Mouse (Mus musculus): ENCODE measurements around the gene Rnaset2b. TPM values are rescaled to one million over a fixed set of nuclear protein-coding genes. Genes with fewer than 3 reads are reported as not detected.
"Not testable (repeated sequence)": the region's sequence is repeated elsewhere in the genome, so short reads cannot be mapped to it uniquely, and the experiment has no call there.

The Rnaset2b gene
- polyA plus RNA-seq, 1 experiment from 2014 or later = 138 TPM

- WGBS = 56% methylated on average over 3 of the region's 3 CpGs
- not testable (repeated sequence) for H3K4me2 ChIP-seq; H3K36me3 ChIP-seq (ENCODE audit: control insufficient read depth, insufficient read depth, low read length); H3K27me3 ChIP-seq (replicated peaks; ENCODE audit: control insufficient read depth, insufficient read depth, low read length); H3K9me3 ChIP-seq (ENCODE audit: control insufficient read depth, low read length); H3K27ac ChIP-seq (ENCODE audit: low read depth, low read length); ATAC-seq (replicated peaks; ENCODE audit: low FRiP score); H3K4me1 ChIP-seq (replicated peaks; ENCODE audit: control insufficient read depth, insufficient read depth, low read length); H3K9ac ChIP-seq (ENCODE audit: low read depth, low read length); H3K4me3 ChIP-seq (ENCODE audit: low read depth, low read length); DNase-seq (ENCODE audit: low spot score)
Observed at GRCm38 (mm10) chr17:6974985-6975384, 4.6 kb downstream of the Rnaset2b start.

- not testable (repeated sequence) for H3K27ac ChIP-seq (ENCODE audit: low read depth, low read length)
Observed at GRCm38 (mm10) chr17:6978287-6979248, 8.1 kb downstream of the Rnaset2b start, which contains the start of gene Gm49721. TSS of gene Gm49721 (plus strand) at chr17:6978904.

GRCm38 (mm10) chr17:6979380-6979779 lies 8.9 kb downstream of the Rnaset2b start:
- Histone ChIP-seq H3K4me2 (peak overlapping the region; percentile 58), H3K4me3 (ENCODE audit: low read depth, low read length) (peak overlapping the region; percentile 61), H3K9ac (ENCODE audit: low read depth, low read length) (peak overlapping the region; percentile 66)
- not testable (repeated sequence) for DNase-seq (ENCODE audit: low spot score); H3K27ac ChIP-seq (ENCODE audit: low read depth, low read length); H3K9me3 ChIP-seq (ENCODE audit: control insufficient read depth, low read length); H3K36me3 ChIP-seq (ENCODE audit: control insufficient read depth, insufficient read depth, low read length); H3K27me3 ChIP-seq (replicated peaks; ENCODE audit: control insufficient read depth, insufficient read depth, low read length); H3K4me1 ChIP-seq (replicated peaks; ENCODE audit: control insufficient read depth, insufficient read depth, low read length)
- peak; percentile 11; the same call in 1 of the 2 replicates for ATAC-seq (replicated peaks; ENCODE audit: low FRiP score)
- 20% methylated on average over 4 of the region's 5 CpGs for WGBS

More at GRCm38 (mm10) chr17:6978287-6979248, 8.1 kb downstream of the Rnaset2b start, which contains the start of gene Gm49721:
- ATAC-seq (replicated peaks; ENCODE audit: low FRiP score) (peak; percentile 100), DNase-seq (ENCODE audit: low spot score) (peak; percentile 43)
- peak within 1 kb of the TSS; percentile 59 for H3K4me2 ChIP-seq
- not testable (repeated sequence) for H3K36me3 ChIP-seq (ENCODE audit: control insufficient read depth, insufficient read depth, low read length); H3K27me3 ChIP-seq (replicated peaks; ENCODE audit: control insufficient read depth, insufficient read depth, low read length); H3K9me3 ChIP-seq (ENCODE audit: control insufficient read depth, low read length); H3K4me1 ChIP-seq (replicated peaks; ENCODE audit: control insufficient read depth, insufficient read depth, low read length)
- H3K9ac ChIP-seq (ENCODE audit: low read depth, low read length) = peak within 1 kb of the TSS; percentile 66
- peak within 1 kb of the TSS; percentile 61 for H3K4me3 ChIP-seq (ENCODE audit: low read depth, low read length)
- WGBS = under 1% methylated on average over 41 of the region's 68 CpGs

GRCm38 (mm10) chr17:6980144-6980543 lies 9.7 kb downstream of the Rnaset2b start:
- not testable (repeated sequence) for H3K36me3 ChIP-seq (ENCODE audit: control insufficient read depth, insufficient read depth, low read length); H3K9me3 ChIP-seq (ENCODE audit: control insufficient read depth, low read length); H3K9ac ChIP-seq (ENCODE audit: low read depth, low read length); H3K27me3 ChIP-seq (replicated peaks; ENCODE audit: control insufficient read depth, insufficient read depth, low read length); ATAC-seq (replicated peaks; ENCODE audit: low FRiP score); H3K4me2 ChIP-seq; H3K27ac ChIP-seq (ENCODE audit: low read depth, low read length); H3K4me1 ChIP-seq (replicated peaks; ENCODE audit: control insufficient read depth, insufficient read depth, low read length); DNase-seq (ENCODE audit: low spot score); H3K4me3 ChIP-seq (ENCODE audit: low read depth, low read length)
- 90% methylated on average over 5 of the region's 8 CpGs for WGBS

GRCm38 (mm10) chr17:6986118-6986517 lies 15.7 kb downstream of the Rnaset2b start:
- H3K27me3 ChIP-seq (replicated peaks; ENCODE audit: control insufficient read depth, insufficient read depth, low read length); H3K36me3 ChIP-seq (ENCODE audit: control insufficient read depth, insufficient read depth, low read length); ATAC-seq (replicated peaks; ENCODE audit: low FRiP score); H3K27ac ChIP-seq (ENCODE audit: low read depth, low read length); H3K9ac ChIP-seq (ENCODE audit: low read depth, low read length); H3K4me1 ChIP-seq (replicated peaks; ENCODE audit: control insufficient read depth, insufficient read depth, low read length); H3K4me3 ChIP-seq (ENCODE audit: low read depth, low read length); H3K9me3 ChIP-seq (ENCODE audit: control insufficient read depth, low read length); H3K4me2 ChIP-seq; DNase-seq (ENCODE audit: low spot score): not testable (repeated sequence)
- 86% methylated on average over 1 of the region's 1 CpGs for WGBS

- not testable (repeated sequence) for H3K9me3 ChIP-seq (ENCODE audit: control insufficient read depth, low read length); DNase-seq (ENCODE audit: low spot score); H3K9ac ChIP-seq (ENCODE audit: low read depth, low read length); ATAC-seq (replicated peaks; ENCODE audit: low FRiP score); H3K27me3 ChIP-seq (replicated peaks; ENCODE audit: control insufficient read depth, insufficient read depth, low read length); H3K4me3 ChIP-seq (ENCODE audit: low read depth, low read length); H3K4me1 ChIP-seq (replicated peaks; ENCODE audit: control insufficient read depth, insufficient read depth, low read length); H3K27ac ChIP-seq (ENCODE audit: low read depth, low read length); H3K4me2 ChIP-seq; H3K36me3 ChIP-seq (ENCODE audit: control insufficient read depth, insufficient read depth, low read length)
- WGBS = no CpG with 5 or more reads among the region's 6 CpGs
Observed at GRCm38 (mm10) chr17:6995504-6995903, 25.1 kb downstream of the Rnaset2b start.

- H3K4me1 ChIP-seq (replicated peaks; ENCODE audit: control insufficient read depth, insufficient read depth, low read length); ATAC-seq (replicated peaks; ENCODE audit: low FRiP score); H3K36me3 ChIP-seq (ENCODE audit: control insufficient read depth, insufficient read depth, low read length); H3K9ac ChIP-seq (ENCODE audit: low read depth, low read length); H3K9me3 ChIP-seq (ENCODE audit: control insufficient read depth, low read length); H3K27me3 ChIP-seq (replicated peaks; ENCODE audit: control insufficient read depth, insufficient read depth, low read length); H3K27ac ChIP-seq (ENCODE audit: low read depth, low read length); H3K4me3 ChIP-seq (ENCODE audit: low read depth, low read length); H3K4me2 ChIP-seq; DNase-seq (ENCODE audit: low spot score): not testable (repeated sequence)
- 83% methylated on average over 8 of the region's 8 CpGs for WGBS
Observed at GRCm38 (mm10) chr17:6996826-6997225, 26.4 kb downstream of the Rnaset2b start.

GRCm38 (mm10) chr17:6997778-6998490 lies 27.5 kb downstream of the Rnaset2b start:
- H3K9me3 ChIP-seq (ENCODE audit: control insufficient read depth, low read length); DNase-seq (ENCODE audit: low spot score); H3K4me3 ChIP-seq (ENCODE audit: low read depth, low read length); H3K9ac ChIP-seq (ENCODE audit: low read depth, low read length); H3K4me2 ChIP-seq; H3K4me1 ChIP-seq (replicated peaks; ENCODE audit: control insufficient read depth, insufficient read depth, low read length); ATAC-seq (replicated peaks; ENCODE audit: low FRiP score); H3K27me3 ChIP-seq (replicated peaks; ENCODE audit: control insufficient read depth, insufficient read depth, low read length); H3K36me3 ChIP-seq (ENCODE audit: control insufficient read depth, insufficient read depth, low read length); H3K27ac ChIP-seq (ENCODE audit: low read depth, low read length): not testable (repeated sequence)
- no CpG with 5 or more reads among the region's 7 CpGs for WGBS

All from liver, embryonic 11.5 days (tissue).